ENCODE assay signal across 26 mouse cellular contexts in the genomic region with DNA sequence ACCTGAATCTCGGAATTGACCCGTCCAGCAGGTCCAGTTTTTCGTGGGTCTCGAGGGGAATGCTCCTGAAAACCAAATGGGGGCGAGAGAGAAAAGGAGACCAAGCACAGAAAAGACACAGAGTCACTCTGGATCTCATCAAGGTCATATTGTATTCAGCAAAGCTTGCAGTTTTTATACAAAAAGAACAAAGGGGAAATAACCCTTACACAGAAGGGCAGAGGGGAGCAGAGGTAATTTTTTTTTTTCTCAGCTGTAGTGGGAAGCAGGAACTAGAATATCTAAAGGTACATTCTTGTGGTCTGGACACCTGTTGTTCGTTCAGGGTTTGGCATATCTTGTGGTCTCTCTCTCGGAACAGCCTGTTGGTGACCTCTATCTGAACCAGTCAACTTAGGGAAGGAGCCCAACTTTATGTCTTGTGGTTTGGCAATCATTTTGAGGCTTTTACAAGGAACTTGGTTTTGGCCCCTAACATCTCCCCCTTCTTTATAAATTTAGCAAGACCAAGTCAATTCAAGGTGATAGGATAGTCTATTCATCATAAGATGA.
"Had no signal": no experiment of that assay in that cellular context is flagged by ENCODE, and none has a peak within 500 bp of the region (broad histone marks: within the 10 kb centered on the region; RNA-seq: fewer than 3 reads in every experiment).

No protein-coding gene starts in this region.

- H3K27me3 ChIP-seq: heart, embryonic 12.5 days; hindbrain, embryonic 13.5 days; hindbrain, embryonic 15.5 days; kidney, embryonic 15.5 days; limb, embryonic 13.5 days; limb, embryonic 15.5 days; liver, embryonic 13.5 days; liver, embryonic 15.5 days had no signal

- H3K4me3 ChIP-seq: gastrocnemius, adult 2 months; heart, embryonic 10.5 days; heart, embryonic 12.5 days; hindbrain, embryonic 13.5 days; hindbrain, embryonic 15.5 days; kidney, embryonic 15.5 days; limb, embryonic 13.5 days; limb, embryonic 15.5 days; liver, embryonic 13.5 days; liver, embryonic 15.5 days had no signal

- H3K4me1 ChIP-seq: heart, embryonic 10.5 days; heart, embryonic 12.5 days; hindbrain, embryonic 13.5 days; hindbrain, embryonic 15.5 days; kidney, embryonic 15.5 days; limb, embryonic 13.5 days; limb, embryonic 15.5 days; liver, embryonic 13.5 days; liver, embryonic 15.5 days had no signal

- ATAC-seq: hindbrain, postnatal 0 days; intestine, embryonic 16.5 days had no signal

- H3K27ac ChIP-seq: gastrocnemius, adult 2 months; heart, embryonic 10.5 days; hindbrain, embryonic 13.5 days; hindbrain, embryonic 15.5 days; hindbrain, postnatal 0 days; kidney, embryonic 15.5 days; kidney, postnatal 0 days; limb, embryonic 13.5 days; limb, embryonic 15.5 days; liver, embryonic 13.5 days; liver, embryonic 15.5 days had no signal

- H3K9me3 ChIP-seq: hindbrain, embryonic 15.5 days; limb, embryonic 15.5 days; liver, embryonic 13.5 days; liver, embryonic 15.5 days had no signal

- H3K4me2 ChIP-seq: heart, embryonic 12.5 days; hindbrain, embryonic 13.5 days; hindbrain, embryonic 15.5 days; kidney, embryonic 15.5 days; limb, embryonic 13.5 days; limb, embryonic 15.5 days; liver, embryonic 13.5 days; liver, embryonic 15.5 days had no signal

- H3K9ac ChIP-seq: heart, embryonic 12.5 days; hindbrain, embryonic 13.5 days; hindbrain, embryonic 15.5 days; kidney, embryonic 15.5 days; limb, embryonic 13.5 days; limb, embryonic 15.5 days; liver, embryonic 13.5 days; liver, embryonic 15.5 days had no signal

- DNase-seq: gastrocnemius, adult 2 months; gastrocnemius, postnatal 10 days; gastrocnemius, postnatal 25 days; heart, adult 18-20 months; heart, postnatal 10 days; heart, postnatal 36 days; kidney, adult 11 months; kidney, adult 2 months; kidney, adult 9 months; kidney, postnatal 14 days; kidney, postnatal 36 days; layer of hippocampus, adult 9-11 months; layer of hippocampus, postnatal 36 days; left cerebral cortex, postnatal 4 days; liver, embryonic 13.5 days had no signal

- H3K36me3 ChIP-seq: heart, embryonic 10.5 days; heart, embryonic 12.5 days; hindbrain, embryonic 13.5 days; hindbrain, embryonic 15.5 days; kidney, embryonic 15.5 days; limb, embryonic 13.5 days; limb, embryonic 15.5 days; liver, embryonic 13.5 days; liver, embryonic 15.5 days had no signal
